Mouse (Mus musculus) midbrain, embryonic 10.5 days (tissue): ENCODE data around the gene Dusp10. TPM values are rescaled to one million over a fixed set of nuclear protein-coding genes. Genes with fewer than 3 reads are reported as not detected.

ENCODE experiments used
- DNase-seq: peaks from one replicate; pipeline ENCODE4 v3.0.0-alpha.2; 2017; ENCODE audit warnings: low spot score
- H3K27ac ChIP-seq: fragments of 300-500 bp; sonication (generic); replicated peaks from 2 replicates; pipeline ENCODE4 v1.5.1; 2016; ENCODE audit warnings: mild to moderate bottlenecking
- H3K27me3 ChIP-seq: fragments of 300-500 bp; sonication (generic); 2 replicates; pipeline ENCODE4 v1.6.1; 2016; ENCODE audit warnings: low read depth, mild to moderate bottlenecking; ENCODE audit not compliant: poor library complexity, severe bottlenecking
- H3K36me3 ChIP-seq: fragments of 300-500 bp; sonication (generic); 2 replicates; pipeline ENCODE4 v1.6.1; 2016; ENCODE audit warnings: mild to moderate bottlenecking, moderate library complexity
- H3K4me1 ChIP-seq: fragments of 300-500 bp; sonication (generic); 2 replicates; pipeline ENCODE4 v1.6.1; 2016
- H3K4me3 ChIP-seq: fragments of 300-500 bp; sonication (generic); 2 replicates; pipeline ENCODE4 v1.5.1; 2016; ENCODE audit warnings: mild to moderate bottlenecking, moderate library complexity
- H3K9me3 ChIP-seq: fragments of 300-500 bp; sonication (generic); replicated peaks from 2 replicates; pipeline ENCODE4 v1.6.1; 2016; ENCODE audit warnings: mild to moderate bottlenecking
- WGBS: fragments of 180-500 bp; shearing (Covaris S2); methylation state at CpG from one replicate; pipeline ENCODE4 v1.1.7; 2016; 5-methylcytosine and 5-hydroxymethylcytosine counted together
- polyA plus RNA-seq: library from polyadenylated mRNA; unstranded; fragments of >200 nt; fragmentation: Nextera tagmentation; extraction: Ambion mirVana; gene quantifications from 2 replicates; pipeline ENCODE4 v1.2.1, GENCODE M21; 2016

Dusp10 gene
- polyA plus RNA-seq, 1 experiment from 2014 or later = 6.6 TPM

GRCm38 (mm10) chr1:184065589-184066361, 52.7 kb downstream of the Dusp10 start:
- Histone ChIP-seq H3K9me3 (no peaks in the 10 kb centered on the region), H3K27ac (peak overlapping the region; percentile 83), H3K4me3 (no peak overlapping the region), H3K27me3 (no peaks in the 10 kb centered on the region), H3K36me3 (peaks cover 20% of the 10 kb centered on the region), H3K4me1 (peaks cover 17% of the 10 kb centered on the region)
- DNase-seq = peak; percentile 38
- WGBS = 83% methylated on average over 13 of the region's 13 CpGs

GRCm38 (mm10) chr1:184066460-184067287, 53.6 kb downstream of the Dusp10 start:
- Histone ChIP-seq H3K36me3 (peaks cover 29% of the 10 kb centered on the region), H3K27me3 (no peaks in the 10 kb centered on the region), H3K9me3 (no peaks in the 10 kb centered on the region), H3K4me3 (no peak overlapping the region), H3K27ac (peak overlapping the region; percentile 83), H3K4me1 (peaks cover 17% of the 10 kb centered on the region)
- DNase-seq = no peak
- WGBS = 69% methylated on average over 11 of the region's 11 CpGs

GRCm38 (mm10) chr1:184067704-184068558, 54.8 kb downstream of the Dusp10 start:
- peaks cover 17% of the 10 kb centered on the region for H3K4me1 ChIP-seq
- peaks cover 36% of the 10 kb centered on the region for H3K36me3 ChIP-seq
- WGBS = 94% methylated on average over 18 of the region's 18 CpGs
- no peak overlapping the region for H3K4me3 ChIP-seq
- no peaks in the 10 kb centered on the region for H3K27me3 ChIP-seq
- DNase-seq = no peak
- H3K9me3 ChIP-seq = no peaks in the 10 kb centered on the region
- H3K27ac ChIP-seq = no peak overlapping the region

GRCm38 (mm10) chr1:184068971-184069370, 55.9 kb downstream of the Dusp10 start:
- Histone ChIP-seq H3K4me1 (peaks cover 17% of the 10 kb centered on the region), H3K9me3 (no peaks in the 10 kb centered on the region), H3K4me3 (no peak overlapping the region), H3K27me3 (no peaks in the 10 kb centered on the region), H3K27ac (no peak overlapping the region), H3K36me3 (peaks cover 46% of the 10 kb centered on the region)
- no peak for DNase-seq
- 96% methylated on average over 12 of the region's 12 CpGs for WGBS

- no peaks in the 10 kb centered on the region for H3K9me3 ChIP-seq
- H3K4me3 ChIP-seq = no peak overlapping the region
- WGBS = 92% methylated on average over 6 of the region's 6 CpGs
- H3K4me1 ChIP-seq = no peaks in the 10 kb centered on the region
- peaks cover 35% of the 10 kb centered on the region for H3K36me3 ChIP-seq
- no peak overlapping the region for H3K27ac ChIP-seq
- H3K27me3 ChIP-seq = no peaks in the 10 kb centered on the region
- no peak for DNase-seq
These were observed 63.0 kb downstream of the Dusp10 start for GRCm38 (mm10) chr1:184076065-184076464.

- Histone ChIP-seq H3K27me3 (no peaks in the 10 kb centered on the region), H3K4me3 (no peak overlapping the region)
These were observed 63.7 kb downstream of the Dusp10 start for GRCm38 (mm10) chr1:184076756-184077155.

GRCm38 (mm10) chr1:184079304-184079703, 66.2 kb downstream of the Dusp10 start:
- no peaks in the 10 kb centered on the region for H3K27me3 ChIP-seq
- 89% methylated on average over 3 of the region's 3 CpGs for WGBS
- DNase-seq = no peak

More at GRCm38 (mm10) chr1:184076756-184077155, 63.7 kb downstream of the Dusp10 start:
- WGBS = 67% methylated on average over 2 of the region's 2 CpGs
- H3K4me1 ChIP-seq = no peaks in the 10 kb centered on the region
- no peaks in the 10 kb centered on the region for H3K9me3 ChIP-seq
- H3K36me3 ChIP-seq = peaks cover 29% of the 10 kb centered on the region
- H3K27ac ChIP-seq = no peak overlapping the region
- no peak for DNase-seq

GRCm38 (mm10) chr1:184082661-184083060, 69.6 kb downstream of the Dusp10 start:
- WGBS = 85% methylated on average over 3 of the region's 3 CpGs
- DNase-seq = no peak
- Histone ChIP-seq H3K9me3 (no peaks in the 10 kb centered on the region), H3K27me3 (no peaks in the 10 kb centered on the region), H3K4me3 (no peak overlapping the region), H3K36me3 (no peaks in the 10 kb centered on the region), H3K27ac (no peak overlapping the region), H3K4me1 (no peaks in the 10 kb centered on the region)

More at GRCm38 (mm10) chr1:184079304-184079703, 66.2 kb downstream of the Dusp10 start:
- no peak overlapping the region for H3K27ac ChIP-seq
- H3K4me3 ChIP-seq = no peak overlapping the region
- peaks cover 8% of the 10 kb centered on the region for H3K36me3 ChIP-seq
- H3K9me3 ChIP-seq = no peaks in the 10 kb centered on the region
- no peaks in the 10 kb centered on the region for H3K4me1 ChIP-seq

- Histone ChIP-seq H3K27ac (no peak overlapping the region), H3K36me3 (no peaks in the 10 kb centered on the region), H3K4me3 (no peak overlapping the region), H3K9me3 (no peaks in the 10 kb centered on the region), H3K4me1 (no peaks in the 10 kb centered on the region), H3K27me3 (no peaks in the 10 kb centered on the region)
- DNase-seq = no peak
- 87% methylated on average over 7 of the region's 7 CpGs for WGBS
These were observed 70.1 kb downstream of the Dusp10 start for GRCm38 (mm10) chr1:184083166-184083565.

- Histone ChIP-seq H3K4me3 (no peak overlapping the region), H3K9me3 (no peaks in the 10 kb centered on the region), H3K27ac (no peak overlapping the region), H3K4me1 (no peaks in the 10 kb centered on the region), H3K27me3 (no peaks in the 10 kb centered on the region), H3K36me3 (no peaks in the 10 kb centered on the region)
- WGBS = 85% methylated on average over 3 of the region's 3 CpGs
- no peak for DNase-seq
These were observed 71.9 kb downstream of the Dusp10 start for GRCm38 (mm10) chr1:184084961-184085360.

GRCm38 (mm10) chr1:184090515-184090914, 77.4 kb downstream of the Dusp10 start:
- no peaks in the 10 kb centered on the region for H3K36me3 ChIP-seq
- H3K4me1 ChIP-seq = no peaks in the 10 kb centered on the region
- no peaks in the 10 kb centered on the region for H3K9me3 ChIP-seq
- no peak for DNase-seq
- no peak overlapping the region for H3K27ac ChIP-seq
- WGBS = 80% methylated on average over 6 of the region's 6 CpGs
- no peak overlapping the region for H3K4me3 ChIP-seq
- no peaks in the 10 kb centered on the region for H3K27me3 ChIP-seq

- WGBS = 53% methylated on average over 3 of the region's 3 CpGs
- Histone ChIP-seq H3K4me1 (no peaks in the 10 kb centered on the region), H3K27ac (no peak overlapping the region), H3K36me3 (no peaks in the 10 kb centered on the region), H3K9me3 (no peaks in the 10 kb centered on the region), H3K27me3 (no peaks in the 10 kb centered on the region), H3K4me3 (no peak overlapping the region)
- DNase-seq = no peak
These were observed 81.8 kb downstream of the Dusp10 start for GRCm38 (mm10) chr1:184094914-184095313.
